Mouse (Mus musculus) gonadal fat pad, adult 2 months (tissue): ENCODE data around the gene Olfr136. TPM values are rescaled to one million over a fixed set of nuclear protein-coding genes. Genes with fewer than 3 reads are reported as not detected.

ENCODE experiments used
- DNase-seq: peaks from one replicate; pipeline ENCODE4 v3.0.0-alpha.2; 2012; ENCODE audit warnings: low read depth
- polyA plus RNA-seq: library from polyadenylated mRNA; depleted of rRNA; stranded (reverse); fragments of >200 nt; gene quantifications from 2 replicates; pipeline ENCODE4 v1.2.3, GENCODE M21; 2012; rRNA removed

The Olfr136 gene
- polyA plus RNA-seq: not detected in 2 replicates

GRCm38 (mm10) chr17:38329531-38329930 lies at the start of gene Olfr136:
Gene Olfr136, plus strand, starts transcription at chr17:38329831.
- DNase-seq: no peak

DNA sequence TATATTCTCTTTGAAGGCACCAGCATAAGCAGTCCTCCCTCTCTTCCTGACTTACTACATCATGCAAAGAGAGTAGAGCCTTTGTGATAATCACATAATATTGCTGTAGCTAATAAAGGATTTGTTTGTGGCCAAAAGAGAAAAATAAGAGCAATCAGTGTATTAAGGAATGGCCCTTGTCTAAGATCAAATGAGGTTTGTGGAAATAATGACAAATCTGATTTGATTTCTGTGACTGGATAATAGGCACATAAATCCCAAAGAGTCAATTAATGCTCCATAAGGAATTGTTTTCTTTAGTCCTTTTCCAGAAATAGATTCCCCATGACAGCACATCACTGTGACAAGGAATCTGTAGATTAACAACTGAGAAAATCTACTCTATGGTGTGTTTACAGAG lies 22.2 kb upstream of the Olfr136 start, which contains the start of gene Olfr137:
Gene Olfr137, minus strand, starts transcription at position 101 of the 400 bp plus-strand sequence.
- no peak for DNase-seq

Other genes with a start within 250 kb of the Olfr136 start
- gene Olfr131, start 241.1 kb upstream of the Olfr136 start, polyA plus RNA-seq: not detected in 2 replicates
- not detected in 2 replicates for gene Olfr132, start 195.3 kb upstream of the Olfr136 start, polyA plus RNA-seq
- not detected in 2 replicates for gene Olfr133, start 184.6 kb upstream of the Olfr136 start, polyA plus RNA-seq
- gene Olfr134, start 158.4 kb upstream of the Olfr136 start, polyA plus RNA-seq: not detected in 2 replicates
- gene Olfr135, start 125.5 kb upstream of the Olfr136 start, polyA plus RNA-seq: not detected in 2 replicates
- gene Olfr138, start 68.8 kb upstream of the Olfr136 start, polyA plus RNA-seq: not detected in 2 replicates
- gene Olfr137, start 22.3 kb upstream of the Olfr136 start, polyA plus RNA-seq: not detected in 2 replicates
- gene Esp36, start 90.4 kb downstream of the Olfr136 start, polyA plus RNA-seq: not detected in 2 replicates
- not detected in 2 replicates for gene Esp34, start 224.4 kb downstream of the Olfr136 start, polyA plus RNA-seq